Mouse (Mus musculus) MEL (cell line): ENCODE measurements around the gene Asb1. TPM values are rescaled to one million over a fixed set of nuclear protein-coding genes. Genes with fewer than 3 reads are reported as not detected.

Source experiments
- DNase-seq: peaks from one replicate; pipeline ENCODE4 v3.0.0; 2011; ENCODE audit warnings: low read depth, low spot score
- H3K27ac ChIP-seq: 2 replicates; pipeline ENCODE4 v1.5.1; 2012; ENCODE audit warnings: low read depth, mild to moderate bottlenecking, control low read depth, low read length, moderate library complexity; ENCODE audit not compliant: control insufficient read depth
- H3K27me3 ChIP-seq, 2 experiments: fragments of 150-350 bp in 1 of 2; sonication (generic) in 1 of 2; 2 replicates each; pipeline ENCODE4 v1.6.1; 2012; ENCODE audit warnings: low read length in 2 of 2, mild to moderate bottlenecking in 2 of 2, improper control_type of control experiment in 1 of 2, moderate library complexity in 1 of 2; ENCODE audit not compliant: insufficient read depth in 2 of 2, control insufficient read depth in 1 of 2
- H3K36me3 ChIP-seq, 2 experiments: 2 replicates each; pipeline ENCODE4 v1.6.1; 2012 to 2014; ENCODE audit warnings: low read length in 2 of 2, improper control_type of control experiment in 1 of 2, inconsistent platforms in 1 of 2, mild to moderate bottlenecking in 1 of 2; ENCODE audit not compliant: insufficient read depth in 2 of 2, control insufficient read depth in 1 of 2
- H3K4me1 ChIP-seq, 2 experiments: fragments of 150-350 bp in 1 of 2; sonication (generic) in 1 of 2; 2 replicates each; pipeline ENCODE4 v1.6.1; 2012; ENCODE audit warnings: low read length in 2 of 2, improper control_type of control experiment in 1 of 2, mild to moderate bottlenecking in 1 of 2; ENCODE audit not compliant: insufficient read depth in 2 of 2, control insufficient read depth in 1 of 2
- H3K4me3 ChIP-seq, 2 experiments: fragments of 150-350 bp in 1 of 2; sonication (generic) in 1 of 2; 2 replicates each; pipeline ENCODE4 v1.5.1; 2012; ENCODE audit warnings: low read depth in 2 of 2, low read length in 2 of 2, mild to moderate bottlenecking in 2 of 2, moderate library complexity in 2 of 2, control low read depth in 1 of 2, improper control_type of control experiment in 1 of 2; ENCODE audit not compliant: control insufficient read depth in 1 of 2, insufficient read depth in 1 of 2
- H3K79me2 ChIP-seq: 2 replicates; pipeline ENCODE4 v1.6.1; 2012; ENCODE audit warnings: mild to moderate bottlenecking, low read length, moderate library complexity; ENCODE audit not compliant: control insufficient read depth, poor library complexity, insufficient read depth
- H3K9ac ChIP-seq: 2 replicates; pipeline ENCODE4 v1.6.1; 2012; ENCODE audit warnings: low read depth, mild to moderate bottlenecking, control low read depth, low read length, moderate library complexity; ENCODE audit not compliant: control insufficient read depth, poor library complexity, severe bottlenecking
- H3K9me3 ChIP-seq: fragments of 150-350 bp; sonication (generic); replicated peaks from 2 replicates; pipeline ENCODE4 v1.6.1; 2012; ENCODE audit warnings: mild to moderate bottlenecking, low read length, improper control_type of control experiment, moderate library complexity; ENCODE audit not compliant: insufficient read depth
- CHD1 ChIP-seq: IDR thresholded peaks from 2 replicates; pipeline ENCODE4 v1.6.1; 2012; ENCODE audit warnings: low read depth, mild to moderate bottlenecking, inconsistent platforms, low read length, improper control_type of control experiment
- ETS1 ChIP-seq: IDR thresholded peaks from 2 replicates; pipeline ENCODE4 v1.6.1; 2012; ENCODE audit warnings: low read depth, mild to moderate bottlenecking, inconsistent platforms, low read length, improper control_type of control experiment, moderate library complexity
- GATA1 ChIP-seq: IDR thresholded peaks from 2 replicates; pipeline ENCODE4 v1.6.1; 2011; ENCODE audit warnings: low read depth, low read length, improper control_type of control experiment
- HCFC1 ChIP-seq: IDR thresholded peaks from 2 replicates; pipeline ENCODE4 v1.6.1; 2012; ENCODE audit warnings: low read depth, mild to moderate bottlenecking, inconsistent platforms, low read length, improper control_type of control experiment, moderate library complexity
- JUND ChIP-seq: IDR thresholded peaks from 2 replicates; pipeline ENCODE4 v1.6.1; 2011; ENCODE audit warnings: low read depth, mild to moderate bottlenecking, improper control_type of control experiment, low read length
- KAT2A ChIP-seq: conservative IDR thresholded peaks from 2 replicates; pipeline ENCODE4 v1.6.1; 2012; ENCODE audit warnings: low read depth, low read length, improper control_type of control experiment, inconsistent platforms
- MAFK ChIP-seq: IDR thresholded peaks from 2 replicates; pipeline ENCODE4 v1.6.1; 2011; ENCODE audit warnings: low read depth, mild to moderate bottlenecking, low read length, improper control_type of control experiment, borderline replicate concordance
- MXI1 ChIP-seq: IDR thresholded peaks from 2 replicates; pipeline ENCODE4 v1.6.1; 2011; ENCODE audit warnings: mild to moderate bottlenecking, low read depth, low read length, improper control_type of control experiment
- NELFE ChIP-seq: IDR thresholded peaks from 2 replicates; pipeline ENCODE4 v1.6.1; 2011; ENCODE audit warnings: low read depth, low read length, improper control_type of control experiment
- POLR2A ChIP-seq, 2 experiments: IDR thresholded peaks; 2 replicates each; pipeline ENCODE4 v1.6.1; 2011 to 2012; ENCODE audit warnings: low read length in 2 of 2, mild to moderate bottlenecking in 2 of 2, control low read depth in 1 of 2, improper control_type of control experiment in 1 of 2, low read depth in 1 of 2, moderate library complexity in 1 of 2; ENCODE audit not compliant: control insufficient read depth in 1 of 2, insufficient read depth in 1 of 2, poor library complexity in 1 of 2
- TAL1 ChIP-seq: IDR thresholded peaks from 2 replicates; pipeline ENCODE4 v1.6.1; 2012; ENCODE audit warnings: mild to moderate bottlenecking, inconsistent platforms, low read length, moderate library complexity, mixed read lengths
- TCF12 ChIP-seq: IDR thresholded peaks from 2 replicates; pipeline ENCODE4 v1.6.1; 2014; ENCODE audit warnings: low read depth, mild to moderate bottlenecking, inconsistent platforms, low read length, improper control_type of control experiment, moderate library complexity
- UBTF ChIP-seq: IDR thresholded peaks from 2 replicates; pipeline ENCODE4 v1.6.1; 2012; ENCODE audit warnings: low read depth, mild to moderate bottlenecking, inconsistent platforms, low read length, improper control_type of control experiment, moderate library complexity, borderline replicate concordance; ENCODE audit not compliant: insufficient read depth
- USF2 ChIP-seq, 2 experiments: IDR thresholded peaks; 2 replicates each; pipeline ENCODE4 v1.6.1; 2011 to 2012; ENCODE audit warnings: improper control_type of control experiment in 2 of 2, low read length in 2 of 2, borderline replicate concordance in 1 of 2, inconsistent platforms in 1 of 2, low read depth in 1 of 2, mild to moderate bottlenecking in 1 of 2; ENCODE audit not compliant: insufficient read depth in 1 of 2
- ZC3H11A ChIP-seq: IDR thresholded peaks from 2 replicates; pipeline ENCODE4 v1.6.1; 2012; ENCODE audit warnings: low read depth, mild to moderate bottlenecking, inconsistent platforms, low read length, improper control_type of control experiment
- ZKSCAN1 ChIP-seq: IDR thresholded peaks from 2 replicates; pipeline ENCODE4 v1.6.1; 2012; ENCODE audit warnings: low read depth, mild to moderate bottlenecking, inconsistent platforms, low read length, improper control_type of control experiment, moderate library complexity
- ZMIZ1 ChIP-seq: IDR thresholded peaks from 2 replicates; pipeline ENCODE4 v1.6.1; 2012; ENCODE audit warnings: low read depth, mild to moderate bottlenecking, inconsistent platforms, low read length, improper control_type of control experiment, moderate library complexity
- ZNF384 ChIP-seq: IDR thresholded peaks from 2 replicates; pipeline ENCODE4 v1.6.1; 2012; ENCODE audit warnings: low read depth, mild to moderate bottlenecking, inconsistent platforms, low read length, improper control_type of control experiment
- polyA plus RNA-seq, 2 experiments: library from polyadenylated mRNA; stranded (reverse) in 1 of 2; unstranded in 1 of 2; fragments of >175 nt in 1 of 2; fragments of >200 nt in 1 of 2; gene quantifications; 2 replicates each; pipeline versions ENCODE4 v1.2.1 to v1.2.4; 2012; ENCODE audit warnings: low replicate concordance in 2 of 2, low read depth in 1 of 2; ENCODE audit not compliant: insufficient read length in 2 of 2, insufficient read depth in 1 of 2, missing spikeins in 1 of 2
- total RNA-seq: library from RNA; depleted of rRNA; stranded (reverse); fragments of 300-350 nt; gene quantifications from 2 replicates; pipeline ENCODE4 v1.2.3, GENCODE M21; 2012

The Asb1 gene
- total and polyA plus RNA-seq, 3 experiments, result 37.9 to 41.3 TPM; not detected in 1

- H3K9me3 ChIP-seq, result no peaks in the 10 kb centered on the region
Observed at GRCm38 (mm10) chr1:91581206-91581605, 40.9 kb downstream of the Asb1 start.

DNA sequence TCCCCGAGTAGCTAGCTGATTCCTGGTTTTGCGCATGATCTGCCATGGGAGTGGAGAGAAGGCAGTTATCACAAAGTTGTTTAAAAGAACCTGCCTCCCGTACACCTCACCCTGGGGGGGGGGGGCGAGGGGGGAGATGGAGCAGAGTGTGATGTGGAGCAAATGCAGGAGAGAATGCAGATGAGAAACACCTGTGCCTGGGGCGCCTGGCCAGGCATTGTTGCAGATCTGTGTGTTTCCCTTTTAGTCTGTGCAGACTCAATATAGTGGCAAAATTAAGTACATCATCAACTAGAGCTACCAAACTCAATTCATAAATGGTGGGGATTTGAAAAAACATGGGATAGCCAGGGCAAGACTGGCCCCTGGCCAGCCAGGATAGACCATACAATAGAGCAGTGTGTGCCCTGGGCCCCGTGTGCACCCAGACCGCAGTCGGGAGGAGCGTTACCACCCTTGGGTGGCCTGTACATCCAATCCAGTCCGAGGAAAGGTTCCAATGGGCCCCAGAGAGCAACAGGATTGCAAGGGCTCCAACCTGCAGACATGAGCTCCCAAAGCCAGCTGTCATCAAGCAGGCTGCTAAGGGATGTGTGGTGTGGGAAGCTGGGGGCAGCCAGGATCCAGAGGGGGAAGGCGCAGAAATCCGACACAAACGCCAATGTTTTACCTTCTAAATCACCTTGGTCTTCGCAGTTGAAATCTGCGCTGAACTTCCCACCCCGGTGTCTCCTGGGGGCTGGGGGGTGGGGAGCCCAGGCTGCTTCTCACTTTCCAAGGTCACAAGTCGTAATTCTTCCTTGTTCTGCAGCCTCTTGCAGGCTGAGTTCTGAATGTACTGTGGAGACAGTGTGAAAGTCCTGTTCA is 44.9 kb downstream of the Asb1 start:
- no peak overlapping the region for H3K9ac ChIP-seq
- H3K36me3 ChIP-seq, result peaks cover 0 to 10% of the 10 kb centered on the region in 2 experiments; a peak in 2 of 4 replicates
- no peak overlapping the region for H3K4me3 ChIP-seq
- no peak for TF ChIP-seq KAT2A
- H3K9me3 ChIP-seq, result no peaks in the 10 kb centered on the region
- H3K79me2 ChIP-seq, result no peaks in the 10 kb centered on the region
- peaks cover 2 to 17% of the 10 kb centered on the region in 2 experiments; a peak in 3 of 4 replicates for H3K4me1 ChIP-seq
- H3K27me3 ChIP-seq, result no peaks in the 10 kb centered on the region
- H3K27ac ChIP-seq, result no peak overlapping the region
- no peak for DNase-seq

More at GRCm38 (mm10) chr1:91581206-91581605, 40.9 kb downstream of the Asb1 start:
- H3K27me3 ChIP-seq, result no peaks in the 10 kb centered on the region
- H3K27ac ChIP-seq, result no peak overlapping the region
- DNase-seq, result no peak
- H3K4me3 ChIP-seq, result no peak overlapping the region
- TF ChIP-seq POLR2A (IDR thresholded peaks at IDR 0.05; ENCODE audit: control insufficient read depth in 1 of 2, insufficient read depth in 1 of 2, low read depth in 1 of 2, low read length in 2 of 2, poor library complexity in 1 of 2), result no peak
- no peak for TF ChIP-seq GATA1
- TF ChIP-seq CHD1, result no peak
- no peak for TF ChIP-seq ZNF384
- no peak for TF ChIP-seq ZMIZ1
- TF ChIP-seq ETS1, result no peak
- no peak for TF ChIP-seq ZKSCAN1
- TF ChIP-seq USF2 (IDR thresholded peaks at IDR 0.05; ENCODE audit: borderline replicate concordance in 1 of 2, insufficient read depth in 1 of 2, low read depth in 1 of 2, low read length in 2 of 2), result no peak
- TF ChIP-seq TCF12, result no peak
- TF ChIP-seq MXI1, result no peak
- TF ChIP-seq TAL1, result no peak
- TF ChIP-seq NELFE, result no peak
- no peaks in the 10 kb centered on the region for H3K79me2 ChIP-seq
- H3K36me3 ChIP-seq, result peaks cover 0 to 19% of the 10 kb centered on the region in 2 experiments; a peak in 2 of 4 replicates
- H3K9ac ChIP-seq, result no peak overlapping the region
- peaks cover 9 to 26% of the 10 kb centered on the region in 2 experiments; a peak in 3 of 4 replicates for H3K4me1 ChIP-seq

DNA sequence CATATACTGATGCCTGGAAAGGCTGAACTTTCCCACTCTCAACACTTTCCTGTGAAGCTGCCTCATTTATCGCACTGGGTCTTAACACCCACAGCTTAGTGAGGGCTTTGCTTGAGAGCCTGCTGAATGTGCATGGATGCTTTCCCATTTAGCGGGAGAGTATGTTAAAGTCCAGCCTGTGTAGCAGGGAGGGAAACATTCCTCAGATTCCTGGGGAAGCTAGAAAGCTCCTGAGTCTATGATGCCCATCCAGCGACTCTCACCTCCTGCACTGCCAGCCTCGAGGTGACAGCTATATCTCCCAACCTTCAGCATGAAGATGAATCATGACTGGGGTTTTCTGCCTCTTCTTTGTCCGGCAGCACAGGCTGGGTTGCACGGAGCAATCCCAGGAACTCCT is 49.4 kb downstream of the Asb1 start:
- Histone ChIP-seq H3K79me2 (no peaks in the 10 kb centered on the region), H3K4me1 (no peaks in the 10 kb centered on the region; a peak in 1 of 4 replicates), H3K27me3 (no peaks in the 10 kb centered on the region), H3K36me3 (no peaks in the 10 kb centered on the region)
- TF ChIP-seq JUND (no peak), HCFC1 (no peak), ETS1 (no peak), UBTF (no peak), ZC3H11A (no peak), MAFK (no peak)
- TF ChIP-seq, all 39 proteins: peak for 0
- Histone ChIP-seq H3K27ac (no peak overlapping the region), H3K9ac (no peak overlapping the region), H3K9me3 (no peaks in the 10 kb centered on the region), H3K4me3 (no peak overlapping the region)
- DNase-seq, result no peak
